Mouse (Mus musculus) CH12.LX (cell line): ENCODE results near the gene Ube2n. TPM values are rescaled to one million over a fixed set of nuclear protein-coding genes. Genes with fewer than 3 reads are reported as not detected.

Experiments used
- DNase-seq: peaks from one replicate; pipeline ENCODE4 v3.0.0-alpha.2; 2013; ENCODE audit errors: extremely low read depth
- H3K27ac ChIP-seq: 2 replicates; pipeline ENCODE4 v1.5.1; 2012; ENCODE audit warnings: low read depth, mild to moderate bottlenecking, control low read depth, moderate library complexity; ENCODE audit not compliant: insufficient read depth
- H3K27me3 ChIP-seq: replicated peaks from 2 replicates; pipeline ENCODE3; 2012; ENCODE audit warnings: inconsistent platforms
- H3K36me3 ChIP-seq, 2 experiments: replicated peaks in 1 of 2; 2 replicates each; pipeline versions ENCODE3 to v1.6.1; 2012; ENCODE audit warnings: inconsistent platforms in 1 of 2, low read length in 1 of 2, mild to moderate bottlenecking in 1 of 2, mixed read lengths in 1 of 2, moderate library complexity in 1 of 2; ENCODE audit not compliant: control insufficient read depth in 1 of 2, insufficient read depth in 1 of 2
- H3K4me1 ChIP-seq, 2 experiments: 2 replicates each; pipeline ENCODE4 v1.6.1; 2012; ENCODE audit warnings: inconsistent platforms in 1 of 2, moderate library complexity in 1 of 2; ENCODE audit not compliant: insufficient read depth in 2 of 2, control insufficient read depth in 1 of 2
- H3K4me2 ChIP-seq: 2 replicates; pipeline ENCODE4 v1.6.1; 2012; ENCODE audit warnings: low read depth, mild to moderate bottlenecking, control low read depth; ENCODE audit not compliant: poor library complexity, insufficient read depth, severe bottlenecking
- H3K4me3 ChIP-seq, 3 experiments: fragments of 150-350 bp in 1 of 3; sonication (generic) in 1 of 3; replicated peaks in 1 of 3; 2 replicates each; pipeline versions ENCODE3 to v1.5.1; 2011 to 2012; ENCODE audit warnings: low read depth in 2 of 3, low read length in 2 of 3, mild to moderate bottlenecking in 2 of 3, moderate library complexity in 2 of 3, control low read depth in 1 of 3, improper control_type of control experiment in 1 of 3, inconsistent platforms in 1 of 3, mixed read lengths in 1 of 3; ENCODE audit not compliant: poor library complexity in 1 of 3
- H3K79me2 ChIP-seq: replicated peaks from 2 replicates; pipeline ENCODE4 v1.6.1; 2012; ENCODE audit warnings: mild to moderate bottlenecking, moderate library complexity; ENCODE audit not compliant: control insufficient read depth, poor library complexity, insufficient read depth, severe bottlenecking; ENCODE audit errors: extremely low read depth
- H3K9ac ChIP-seq: 2 replicates; pipeline ENCODE4 v1.6.1; 2012; ENCODE audit warnings: low read depth, mild to moderate bottlenecking, control low read depth, moderate library complexity; ENCODE audit not compliant: insufficient read depth
- H3K9me3 ChIP-seq: replicated peaks from 2 replicates; pipeline ENCODE3; 2012; ENCODE audit warnings: low read length, inconsistent platforms, mixed read lengths
- BHLHE40 ChIP-seq: IDR thresholded peaks from 2 replicates; pipeline ENCODE4 v1.6.1; 2011; ENCODE audit warnings: mild to moderate bottlenecking, low read depth, low read length, improper control_type of control experiment
- CHD1 ChIP-seq: IDR thresholded peaks from 2 replicates; pipeline ENCODE4 v1.6.1; 2012; ENCODE audit warnings: low read depth, low read length, improper control_type of control experiment, inconsistent platforms
- CHD2 ChIP-seq: IDR thresholded peaks from 2 replicates; pipeline ENCODE4 v1.6.1; 2011; ENCODE audit warnings: low read length, improper control_type of control experiment
- ELF1 ChIP-seq: IDR thresholded peaks from 2 replicates; pipeline ENCODE4 v1.6.1; 2014; ENCODE audit warnings: low read depth, mild to moderate bottlenecking, inconsistent platforms, low read length, improper control_type of control experiment
- ETS1 ChIP-seq: conservative IDR thresholded peaks from 2 replicates; pipeline ENCODE4 v1.6.1; 2012; ENCODE audit warnings: low read depth, mild to moderate bottlenecking, inconsistent platforms, low read length, improper control_type of control experiment, moderate library complexity
- GABPA ChIP-seq: IDR thresholded peaks from 2 replicates; pipeline ENCODE4 v1.6.1; 2012; ENCODE audit warnings: low read depth, low read length, improper control_type of control experiment, inconsistent platforms; ENCODE audit not compliant: insufficient replicate concordance
- HCFC1 ChIP-seq: IDR thresholded peaks from 2 replicates; pipeline ENCODE4 v1.6.1; 2012; ENCODE audit warnings: low read depth, mild to moderate bottlenecking, inconsistent platforms, low read length, improper control_type of control experiment
- IRF4 ChIP-seq: IDR thresholded peaks from 2 replicates; pipeline ENCODE4 v1.6.1; 2014; ENCODE audit warnings: low read depth, mild to moderate bottlenecking, inconsistent platforms, low read length, improper control_type of control experiment
- JUND ChIP-seq: conservative IDR thresholded peaks from 2 replicates; pipeline ENCODE4 v1.6.1; 2011; ENCODE audit warnings: low read depth, low read length, improper control_type of control experiment
- KAT2A ChIP-seq: IDR thresholded peaks from 2 replicates; pipeline ENCODE4 v1.6.1; 2012; ENCODE audit warnings: low read length, improper control_type of control experiment, inconsistent platforms; ENCODE audit not compliant: insufficient replicate concordance
- MAFK ChIP-seq: IDR thresholded peaks from 2 replicates; pipeline ENCODE4 v1.6.1; 2011; ENCODE audit warnings: low read length, improper control_type of control experiment; ENCODE audit not compliant: insufficient replicate concordance
- RAD21 ChIP-seq: IDR thresholded peaks from 2 replicates; pipeline ENCODE4 v1.6.1; 2011; ENCODE audit warnings: low read depth, mild to moderate bottlenecking, low read length, improper control_type of control experiment, moderate library complexity
- RCOR1 ChIP-seq: conservative IDR thresholded peaks from 2 replicates; pipeline ENCODE4 v1.6.1; 2012; ENCODE audit warnings: low read depth, mild to moderate bottlenecking, inconsistent platforms, low read length, improper control_type of control experiment
- SMC3 ChIP-seq: IDR thresholded peaks from 2 replicates; pipeline ENCODE4 v1.6.1; 2011; ENCODE audit warnings: low read depth, low read length, improper control_type of control experiment
- TBP ChIP-seq: conservative IDR thresholded peaks from 2 replicates; pipeline ENCODE4 v1.6.1; 2011; ENCODE audit warnings: low read depth, low read length, improper control_type of control experiment
- ZC3H11A ChIP-seq: IDR thresholded peaks from 2 replicates; pipeline ENCODE4 v1.6.1; 2012; ENCODE audit warnings: low read depth, mild to moderate bottlenecking, inconsistent platforms, low read length, improper control_type of control experiment
- ZKSCAN1 ChIP-seq: IDR thresholded peaks from 2 replicates; pipeline ENCODE4 v1.6.1; 2012; ENCODE audit warnings: low read depth, inconsistent platforms, low read length, improper control_type of control experiment, borderline replicate concordance
- ZNF384 ChIP-seq: IDR thresholded peaks from 2 replicates; pipeline ENCODE4 v1.6.1; 2012; ENCODE audit warnings: low read depth, low read length, improper control_type of control experiment, inconsistent platforms
- dilution Hi-C: fragments of 300-500 bp; cut with MboI; formaldehyde crosslinking; loops from 2 replicates; pipeline ENCODE4 v1.14.3; 2020; ENCODE audit warnings: low sequenced_read_pairs; ENCODE audit not compliant: extremely low pct_unique_long_range_greater_than_20kb, extremely low pct_ligation_motif_present
- in situ Hi-C: fragments of 300-500 bp; cut with MboI; formaldehyde crosslinking; loops from 3 replicates; pipeline ENCODE4 v1.14.3; 2019; ENCODE audit warnings: low sequenced_read_pairs, low pct_ligation_motif_present, low pct_unique_long_range_greater_than_20kb, mixed read lengths
- polyA plus RNA-seq: library from polyadenylated mRNA; unstranded; fragments of >175 nt; gene quantifications from 2 replicates; pipeline ENCODE4 v1.2.1, GENCODE M21; 2012; ENCODE audit warnings: low read depth; ENCODE audit not compliant: insufficient read length
- total RNA-seq, 2 experiments: library from RNA; depleted of rRNA; stranded (reverse); fragments of 300-350 nt in 1 of 2; fragments of >200 nt in 1 of 2; gene quantifications; 2 replicates each; pipeline ENCODE4 v1.2.3; 2012 to 2014

Gene Ube2n
- total and polyA plus RNA-seq, 3 experiments, result 71.9 to 265 (median 237) TPM

GRCm38 (mm10) chr10:95566786-95567185 is 51.8 kb downstream of the Ube2n start:
- H3K4me1 ChIP-seq, result peaks cover 3 to 15% of the 10 kb centered on the region in 2 experiments; a peak in 3 of 4 replicates
- no peak overlapping the region for H3K4me3 ChIP-seq
- H3K36me3 ChIP-seq, result no peaks in the 10 kb centered on the region
- TF ChIP-seq ETS1 (no peak), MAFK (no peak), RAD21 (no peak), GABPA (no peak), KAT2A (no peak), IRF4 (no peak), TBP (no peak), ELF1 (no peak), BHLHE40 (no peak), SMC3 (no peak), HCFC1 (no peak), CHD2 (no peak), ZKSCAN1 (no peak)
- DNase-seq, result no peak
- H3K9me3 ChIP-seq, result no peaks in the 10 kb centered on the region
- in situ Hi-C loops, result loop anchor here (25.0 kb wide), 1 partner anchor 471 kb away; no protein-coding TSS in a partner anchor
- peaks cover 17% of the 10 kb centered on the region for H3K79me2 ChIP-seq
- no peaks in the 10 kb centered on the region for H3K27me3 ChIP-seq
- dilution Hi-C loops, result no loop called here
- no peak overlapping the region for H3K9ac ChIP-seq
- no peak overlapping the region for H3K27ac ChIP-seq
- no peak overlapping the region for H3K4me2 ChIP-seq

GRCm38 (mm10) chr10:95567550-95567949 is 52.6 kb downstream of the Ube2n start:
- H3K36me3 ChIP-seq, result no peaks in the 10 kb centered on the region
- TF ChIP-seq ETS1 (no peak), CHD1 (no peak), RCOR1 (no peak), ZC3H11A (no peak), ZNF384 (no peak), JUND (no peak), HCFC1 (no peak)
- H3K79me2 ChIP-seq, result peaks cover 9% of the 10 kb centered on the region
- H3K9me3 ChIP-seq, result no peaks in the 10 kb centered on the region
- in situ Hi-C loops (loop anchor here (25.0 kb wide), 1 partner anchor 470 kb away; no protein-coding TSS in a partner anchor), dilution Hi-C loops (no loop called here)
- H3K27me3 ChIP-seq, result no peaks in the 10 kb centered on the region
- H3K27ac ChIP-seq, result no peak overlapping the region
- H3K4me2 ChIP-seq, result no peak overlapping the region
- no peak for DNase-seq
- H3K4me1 ChIP-seq, result peaks cover 3 to 15% of the 10 kb centered on the region in 2 experiments; a peak in 3 of 4 replicates
- no peak overlapping the region for H3K4me3 ChIP-seq
- no peak overlapping the region for H3K9ac ChIP-seq
